Mouse (Mus musculus) stomach, embryonic 15.5 days (tissue): ENCODE measurements around the gene Gm1979. TPM values are rescaled to one million over a fixed set of nuclear protein-coding genes. Genes with fewer than 3 reads are reported as not detected.
"Not testable (repeated sequence)": the region's sequence is repeated elsewhere in the genome, so short reads cannot be mapped to it uniquely, and the experiment has no call there.

Source experiments
- ATAC-seq: fragments of 200-750 bp; cut with Nextera tagmentation; 2 replicates; pipeline ENCODE4 v1.8.0; 2017; ENCODE audit warnings: low read depth, moderate number of reproducible peaks, moderate TSS enrichment; ENCODE audit not compliant: insufficient read depth, low FRiP score
- H3K27ac ChIP-seq: fragments of 300-500 bp; sonication (generic); 2 replicates; pipeline ENCODE4 v1.5.1; 2015; ENCODE audit warnings: mild to moderate bottlenecking, inconsistent platforms
- H3K27me3 ChIP-seq: fragments of 300-500 bp; sonication (generic); replicated peaks from 2 replicates; pipeline ENCODE4 v1.6.1; 2015; ENCODE audit warnings: inconsistent platforms
- H3K36me3 ChIP-seq: fragments of 300-500 bp; sonication (generic); 2 replicates; pipeline ENCODE4 v1.6.1; 2015; ENCODE audit warnings: inconsistent platforms
- H3K4me1 ChIP-seq: fragments of 300-500 bp; sonication (generic); 2 replicates; pipeline ENCODE4 v1.6.1; 2015; ENCODE audit warnings: inconsistent platforms
- H3K4me2 ChIP-seq: fragments of 300-500 bp; sonication (generic); 2 replicates; pipeline ENCODE4 v1.6.1; 2015; ENCODE audit warnings: mild to moderate bottlenecking, inconsistent platforms
- H3K4me3 ChIP-seq: fragments of 300-500 bp; sonication (generic); replicated peaks from 2 replicates; pipeline ENCODE4 v1.5.1; 2015; ENCODE audit warnings: inconsistent platforms
- H3K9ac ChIP-seq: fragments of 300-500 bp; sonication (generic); 2 replicates; pipeline ENCODE4 v1.6.1; 2015; ENCODE audit warnings: inconsistent platforms
- H3K9me3 ChIP-seq: fragments of 300-500 bp; sonication (generic); 2 replicates; pipeline ENCODE4 v1.6.1; 2016; ENCODE audit warnings: inconsistent platforms
- WGBS: fragments of 180-500 bp; shearing (Covaris S2); methylation state at CpG from one replicate; pipeline ENCODE4 v1.1.7; 2015; 5-methylcytosine and 5-hydroxymethylcytosine counted together
- polyA plus RNA-seq: library from polyadenylated mRNA; unstranded; fragments of >200 nt; fragmentation: Nextera tagmentation; extraction: Ambion mirVana; gene quantifications from 2 replicates; pipeline ENCODE4 v1.2.1, GENCODE M21; 2015

Gm1979 gene
- 0.12 TPM in 1 of 2 replicates, not detected in the other for polyA plus RNA-seq

DNA sequence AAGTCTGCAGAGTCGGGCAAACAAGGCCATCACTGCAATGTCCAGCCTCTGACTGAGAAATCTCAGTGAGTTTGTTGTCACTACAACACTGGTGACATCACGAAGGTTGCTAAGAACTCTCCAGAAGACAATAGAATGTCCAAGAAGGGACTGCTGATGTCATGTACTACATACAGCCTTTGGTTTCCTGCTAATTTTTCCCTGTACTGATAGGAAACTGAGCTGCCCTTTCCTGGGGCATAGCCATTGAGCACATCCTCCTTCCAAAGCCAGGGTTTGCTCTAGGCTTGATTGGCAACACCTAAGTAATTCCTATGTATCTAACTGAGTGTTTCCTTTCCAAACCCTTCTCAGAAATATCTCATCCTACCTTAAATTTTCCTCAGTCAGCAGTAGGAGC lies at the start of gene Gm1979:
Gm1979 (minus strand) TSS at position 101 of the 400 bp plus-strand sequence.
- 90% methylated on average over 1 of the region's 2 CpGs for WGBS
- ATAC-seq, result not testable (repeated sequence)

DNA sequence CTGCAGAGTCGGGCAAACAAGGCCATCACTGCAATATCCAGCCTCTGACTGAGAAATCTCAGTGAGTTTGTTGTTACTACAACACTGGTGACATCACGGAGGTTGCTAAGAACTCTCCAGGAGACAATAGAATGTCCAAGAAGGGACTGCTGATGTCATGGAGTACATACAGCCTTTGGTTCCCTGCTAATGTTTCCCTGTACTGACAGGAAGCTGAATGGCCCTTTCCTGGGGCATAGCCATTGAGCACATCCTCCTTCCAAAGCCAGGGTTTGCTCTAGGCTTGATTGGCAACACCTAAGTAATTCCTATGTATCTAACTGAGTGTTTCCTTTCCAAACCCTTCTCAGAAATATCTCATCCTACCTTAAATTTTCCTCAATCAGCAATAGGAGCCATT lies 34.9 kb upstream of the Gm1979 start, which contains the start of gene Speer4a:
Speer4a (minus strand) TSS at position 101 of the 400 bp plus-strand sequence.
- H3K9ac ChIP-seq, H3K9me3 ChIP-seq, H3K27ac ChIP-seq, H3K36me3 ChIP-seq, H3K4me1 ChIP-seq, ATAC-seq, H3K4me2 ChIP-seq, H3K27me3 ChIP-seq, H3K4me3 ChIP-seq: not testable (repeated sequence)
- 72% methylated on average over 2 of the region's 2 CpGs for WGBS

More for the DNA sequence above, at the start of gene Gm1979:
- not testable (repeated sequence) for H3K4me1 ChIP-seq, H3K4me2 ChIP-seq, H3K27ac ChIP-seq, H3K27me3 ChIP-seq, H3K4me3 ChIP-seq, H3K9me3 ChIP-seq, H3K9ac ChIP-seq, H3K36me3 ChIP-seq

DNA sequence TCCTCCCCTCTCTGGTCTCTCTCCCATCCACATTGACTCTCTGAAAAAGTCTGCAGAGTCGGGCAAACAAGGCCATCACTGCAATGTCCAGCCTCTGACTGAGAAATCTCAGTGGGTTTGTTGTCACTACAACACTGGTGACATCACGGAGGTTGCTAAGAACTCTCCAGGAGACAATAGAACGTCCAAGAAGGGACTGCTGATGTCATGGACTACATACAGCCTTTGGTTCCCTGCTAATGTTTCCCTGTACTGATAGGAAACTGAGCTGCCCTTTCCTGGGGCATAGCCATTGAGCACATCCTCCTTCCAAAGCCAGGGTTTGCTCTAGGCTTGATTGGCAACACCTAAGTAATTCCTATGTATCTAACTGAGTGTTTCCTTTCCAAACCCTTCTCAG lies 18.2 kb upstream of the Gm1979 start, which contains the start of gene Gm5862:
Gm5862 (minus strand) TSS at position 101 of the 400 bp plus-strand sequence.
- not testable (repeated sequence) for ATAC-seq, H3K9me3 ChIP-seq, H3K36me3 ChIP-seq, H3K27me3 ChIP-seq, H3K9ac ChIP-seq, H3K4me2 ChIP-seq, H3K4me1 ChIP-seq, H3K27ac ChIP-seq, H3K4me3 ChIP-seq
- WGBS, result no CpG with 5 or more reads among the region's 3 CpGs

DNA sequence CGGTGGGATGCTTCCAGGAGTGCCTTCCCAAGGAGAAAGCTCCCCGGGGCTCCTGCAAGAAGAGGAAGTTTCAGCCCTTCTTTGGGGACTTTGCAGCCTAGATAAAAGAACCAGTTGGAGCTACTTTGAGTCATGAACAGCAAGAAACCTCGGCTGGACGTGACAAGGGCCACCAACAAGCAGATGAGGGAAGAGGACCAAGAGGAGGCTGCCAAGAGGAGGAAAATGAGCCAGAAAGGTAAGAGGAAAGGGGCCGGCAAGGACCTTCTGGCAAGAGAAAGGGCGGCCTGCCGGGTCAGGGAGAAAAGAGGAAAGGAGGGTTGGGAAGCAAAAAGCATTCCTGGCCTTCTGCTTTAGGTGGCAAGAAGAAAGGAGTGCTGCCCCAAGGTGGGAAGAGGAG lies 3.1 kb upstream of the Gm1979 start:
- ATAC-seq, result not testable (repeated sequence)

DNA sequence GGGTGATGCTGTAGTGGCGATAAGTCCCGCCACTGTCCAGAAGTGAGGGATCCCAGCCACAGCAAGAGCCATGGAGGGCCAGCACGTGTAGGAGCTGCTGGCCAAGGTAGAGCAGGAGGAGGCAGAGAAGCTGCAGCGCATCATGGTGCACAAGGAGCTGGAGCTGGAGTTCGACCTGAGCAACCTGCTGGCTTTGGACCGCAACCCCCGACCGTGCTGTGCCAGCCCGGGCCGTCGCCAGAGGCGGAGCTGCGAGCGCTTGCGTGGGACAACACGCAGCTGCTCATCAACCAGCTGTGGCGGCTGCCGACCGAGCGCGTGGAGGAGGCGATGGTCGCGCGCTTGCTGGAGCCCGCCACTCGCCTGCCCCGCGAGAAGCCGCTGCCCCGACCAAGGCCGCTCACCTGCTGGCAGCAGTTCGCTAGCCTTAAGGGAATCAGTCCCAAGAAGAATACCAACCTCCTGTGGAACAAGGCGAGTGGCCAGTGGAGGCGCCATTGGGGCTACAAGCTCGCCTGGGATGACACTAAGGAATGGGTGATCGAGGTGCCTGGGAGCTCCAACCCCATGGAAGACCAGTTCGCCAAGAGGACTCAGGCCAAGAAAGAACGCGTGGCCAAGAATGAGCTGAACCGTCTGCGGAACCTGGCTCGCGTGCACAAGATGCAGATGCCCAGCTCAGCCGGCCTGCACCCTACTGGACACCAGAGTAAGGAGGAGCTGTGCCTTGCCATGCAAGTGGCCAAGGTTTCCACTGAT lies 2.5 kb upstream of the Gm1979 start:
- WGBS, result 18% methylated on average over 45 of the region's 45 CpGs

More for the DNA sequence above, 3.1 kb upstream of the Gm1979 start:
- H3K4me2 ChIP-seq, H3K36me3 ChIP-seq, H3K27me3 ChIP-seq, H3K4me3 ChIP-seq, H3K9ac ChIP-seq, H3K9me3 ChIP-seq, H3K27ac ChIP-seq, H3K4me1 ChIP-seq: not testable (repeated sequence)
- 62% methylated on average over 7 of the region's 7 CpGs for WGBS

DNA sequence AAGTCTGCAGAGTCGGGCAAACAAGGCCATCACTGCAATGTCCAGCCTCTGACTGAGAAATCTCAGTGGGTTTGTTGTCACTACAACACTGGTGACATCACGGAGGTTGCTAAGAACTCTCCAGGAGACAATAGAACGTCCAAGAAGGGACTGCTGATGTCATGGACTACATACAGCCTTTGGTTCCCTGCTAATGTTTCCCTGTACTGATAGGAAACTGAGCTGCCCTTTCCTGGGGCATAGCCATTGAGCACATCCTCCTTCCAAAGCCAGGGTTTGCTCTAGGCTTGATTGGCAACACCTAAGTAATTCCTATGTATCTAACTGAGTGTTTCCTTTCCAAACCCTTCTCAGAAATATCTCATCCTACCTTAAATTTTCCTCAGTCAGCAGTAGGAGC lies 16.0 kb downstream of the Gm1979 start, which contains the start of gene Gm21698:
Gm21698 (minus strand) TSS at position 101 of the 400 bp plus-strand sequence.
- not testable (repeated sequence) for H3K36me3 ChIP-seq, H3K4me3 ChIP-seq, H3K4me1 ChIP-seq, H3K9me3 ChIP-seq, H3K27ac ChIP-seq, H3K9ac ChIP-seq, ATAC-seq, H3K27me3 ChIP-seq, H3K4me2 ChIP-seq
- WGBS, result no CpG with 5 or more reads among the region's 3 CpGs

More for the DNA sequence above, 2.5 kb upstream of the Gm1979 start:
- Histone ChIP-seq H3K4me2 (peak overlapping the region; percentile 52), H3K4me3 (peak overlapping the region; percentile 15)
- peak; percentile 77; the same call in 1 of the 2 replicates for ATAC-seq
- H3K36me3 ChIP-seq, H3K27me3 ChIP-seq, H3K9ac ChIP-seq, H3K4me1 ChIP-seq, H3K27ac ChIP-seq, H3K9me3 ChIP-seq: not testable (repeated sequence)

DNA sequence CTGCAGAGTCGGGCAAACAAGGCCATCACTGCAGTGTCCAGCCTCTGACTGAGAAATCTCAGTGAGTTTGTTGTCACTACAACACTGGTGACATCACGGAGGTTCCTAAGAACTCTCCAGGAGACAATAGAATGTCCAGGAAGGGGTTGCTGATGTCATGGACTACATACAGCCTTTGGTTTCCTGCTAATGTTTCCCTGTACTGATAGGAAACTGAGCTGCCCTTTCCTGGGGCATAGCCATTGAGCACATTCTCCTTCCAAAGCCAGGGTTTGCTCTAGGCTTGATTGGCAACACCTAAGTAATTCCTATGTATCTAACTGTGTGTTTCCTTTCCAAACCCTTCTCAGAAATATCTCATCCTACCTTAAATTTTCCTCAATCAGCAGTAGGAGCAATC lies 32.0 kb downstream of the Gm1979 start, which contains the start of gene Gm21680:
Gm21680 (minus strand) TSS at position 101 of the 400 bp plus-strand sequence.
- H3K27me3 ChIP-seq, ATAC-seq, H3K4me3 ChIP-seq, H3K27ac ChIP-seq, H3K36me3 ChIP-seq, H3K9ac ChIP-seq, H3K4me1 ChIP-seq, H3K9me3 ChIP-seq, H3K4me2 ChIP-seq: not testable (repeated sequence)
- WGBS, result no CpG with 5 or more reads among the region's 2 CpGs

DNA sequence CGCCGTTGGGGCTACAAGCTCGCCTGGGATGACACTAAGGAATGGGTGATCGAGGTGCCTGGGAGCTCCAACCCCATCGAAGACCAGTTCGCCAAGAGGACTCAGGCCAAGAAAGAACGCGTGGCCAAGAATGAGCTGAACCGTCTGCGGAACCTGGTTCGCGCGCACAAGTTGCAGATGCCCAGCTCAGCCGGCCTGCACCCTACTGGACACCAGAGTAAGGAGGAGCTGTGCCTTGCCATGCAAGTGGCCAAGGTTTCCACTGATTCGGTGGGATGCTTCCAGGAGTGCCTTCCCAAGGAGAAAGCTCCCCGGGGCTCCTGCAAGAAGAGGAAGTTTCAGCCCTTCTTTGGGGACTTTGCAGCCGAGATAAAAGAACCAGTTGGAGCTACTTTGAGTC lies 47.5 kb downstream of the Gm1979 start:
- H3K4me1 ChIP-seq, H3K27me3 ChIP-seq, H3K9ac ChIP-seq, ATAC-seq, H3K9me3 ChIP-seq, H3K4me3 ChIP-seq, H3K36me3 ChIP-seq, H3K27ac ChIP-seq: not testable (repeated sequence)
- 48% methylated on average over 17 of the region's 17 CpGs for WGBS
- peak overlapping the region; percentile 37 for H3K4me2 ChIP-seq

DNA sequence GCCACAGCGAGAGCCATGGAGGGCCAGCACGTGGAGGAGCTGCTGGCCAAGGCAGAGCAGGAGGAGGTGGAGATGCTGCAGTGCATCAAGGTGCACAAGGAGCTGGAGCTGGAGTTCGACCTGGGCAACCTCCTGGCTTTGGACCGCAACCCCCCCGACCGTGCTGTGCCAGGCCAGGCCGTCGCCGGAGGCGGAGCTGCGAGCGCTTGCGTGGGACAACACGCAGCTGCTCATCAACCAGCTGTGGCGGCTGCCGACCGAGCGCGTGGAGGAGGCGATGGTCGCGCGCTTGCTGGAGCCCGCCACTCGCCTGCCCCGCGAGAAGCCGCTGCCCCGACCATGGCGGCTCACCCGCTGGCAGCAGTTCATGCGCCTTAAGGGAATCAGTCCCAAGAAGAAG lies 48.0 kb downstream of the Gm1979 start:
- H3K27ac ChIP-seq, H3K4me1 ChIP-seq, H3K9me3 ChIP-seq, H3K9ac ChIP-seq, H3K36me3 ChIP-seq, H3K27me3 ChIP-seq: not testable (repeated sequence)
- ATAC-seq, result 0 out of 2 replicates have a peak, but pooled peaks have one; percentile 18
- peak overlapping the region; percentile 37 for H3K4me2 ChIP-seq
- 18% methylated on average over 32 of the region's 32 CpGs for WGBS
- H3K4me3 ChIP-seq, result peak overlapping the region; percentile 5; the same call in 1 of the 2 replicates

DNA sequence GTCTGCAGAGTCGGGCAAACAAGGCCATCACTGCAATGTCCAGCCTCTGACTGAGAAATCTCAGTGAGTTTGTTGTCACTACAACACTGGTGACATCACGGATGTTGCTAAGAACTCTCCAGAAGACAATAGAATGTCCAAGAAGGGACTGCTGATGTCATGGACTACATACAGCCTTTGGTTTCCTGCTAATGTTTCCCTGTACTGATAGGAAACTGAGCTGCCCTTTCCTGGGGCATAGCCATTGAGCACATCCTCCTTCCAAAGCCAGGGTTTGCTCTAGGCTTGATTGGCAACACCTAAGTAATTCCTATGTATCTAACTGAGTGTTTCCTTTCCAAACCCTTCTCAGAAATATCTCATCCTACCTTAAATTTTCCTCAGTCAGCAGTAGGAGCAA lies 50.3 kb downstream of the Gm1979 start, which contains the start of gene Gm21671:
Gm21671 (minus strand) TSS at position 101 of the 400 bp plus-strand sequence.
- not testable (repeated sequence) for ATAC-seq, H3K9ac ChIP-seq, H3K9me3 ChIP-seq, H3K27me3 ChIP-seq, H3K27ac ChIP-seq, H3K4me3 ChIP-seq, H3K36me3 ChIP-seq, H3K4me1 ChIP-seq, H3K4me2 ChIP-seq
- 73% methylated on average over 2 of the region's 2 CpGs for WGBS
